Mouse (Mus musculus): ENCODE measurements around the gene Prrc2c. TPM values are rescaled to one million over a fixed set of nuclear protein-coding genes. Genes with fewer than 3 reads are reported as not detected.
"Not testable (repeated sequence)": the region's sequence is repeated elsewhere in the genome, so short reads cannot be mapped to it uniquely, and the experiment has no call there.

Gene Prrc2c
- total RNA-seq (2014; fragmentation: Nextera tagmentation) = 251 and 298 TPM in 2 replicates
- total RNA-seq (2017) = 150 and 186 TPM in 2 replicates

GRCm38 (mm10) chr1:162740401-162740835, at the start of gene Prrc2c:
Gene Prrc2c, minus strand, starts transcription at chr1:162740556.
- peak; percentile 89 for ATAC-seq (replicated peaks; ENCODE audit: low FRiP score, low TSS enrichment, poor library complexity, severe bottlenecking)

- ATAC-seq (replicated peaks; ENCODE audit: low FRiP score, low TSS enrichment, poor library complexity, severe bottlenecking) = no peak
Measured at GRCm38 (mm10) chr1:162785222-162785621, 44.9 kb upstream of the Prrc2c start.

DNA sequence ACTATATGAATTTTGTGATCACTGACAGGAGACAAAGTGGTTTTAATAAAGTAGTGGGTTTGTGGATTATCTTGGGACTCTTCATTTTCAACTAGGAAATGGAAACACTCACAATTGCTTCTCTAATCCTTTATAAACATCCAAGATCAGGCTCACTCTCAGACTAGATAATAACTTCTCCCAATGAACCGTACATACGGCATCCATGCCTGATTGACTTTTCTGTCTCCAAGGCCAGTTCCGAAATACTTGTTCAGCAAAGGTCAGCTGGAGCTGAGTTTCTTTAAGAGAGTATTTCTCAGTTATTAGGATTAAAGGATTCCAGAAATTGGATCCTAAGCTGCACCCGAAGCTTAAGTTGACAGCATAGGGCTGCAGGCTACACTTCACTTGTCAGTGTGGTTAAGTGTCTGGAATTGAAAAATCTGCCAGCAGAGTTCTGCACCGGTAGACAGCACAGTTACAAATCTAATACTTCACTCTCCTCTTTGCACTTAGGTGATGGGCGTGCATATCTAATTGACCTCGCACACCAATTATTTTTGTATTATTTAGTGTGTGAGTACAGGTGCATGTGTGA, 43.4 kb upstream of the Prrc2c start:
- ATAC-seq (replicated peaks; ENCODE audit: low FRiP score, low TSS enrichment, poor library complexity, severe bottlenecking) = no peak

- ATAC-seq (replicated peaks; ENCODE audit: low FRiP score, low TSS enrichment, poor library complexity, severe bottlenecking) = not testable (repeated sequence)
Measured at GRCm38 (mm10) chr1:162781035-162781434, 40.7 kb upstream of the Prrc2c start.

DNA sequence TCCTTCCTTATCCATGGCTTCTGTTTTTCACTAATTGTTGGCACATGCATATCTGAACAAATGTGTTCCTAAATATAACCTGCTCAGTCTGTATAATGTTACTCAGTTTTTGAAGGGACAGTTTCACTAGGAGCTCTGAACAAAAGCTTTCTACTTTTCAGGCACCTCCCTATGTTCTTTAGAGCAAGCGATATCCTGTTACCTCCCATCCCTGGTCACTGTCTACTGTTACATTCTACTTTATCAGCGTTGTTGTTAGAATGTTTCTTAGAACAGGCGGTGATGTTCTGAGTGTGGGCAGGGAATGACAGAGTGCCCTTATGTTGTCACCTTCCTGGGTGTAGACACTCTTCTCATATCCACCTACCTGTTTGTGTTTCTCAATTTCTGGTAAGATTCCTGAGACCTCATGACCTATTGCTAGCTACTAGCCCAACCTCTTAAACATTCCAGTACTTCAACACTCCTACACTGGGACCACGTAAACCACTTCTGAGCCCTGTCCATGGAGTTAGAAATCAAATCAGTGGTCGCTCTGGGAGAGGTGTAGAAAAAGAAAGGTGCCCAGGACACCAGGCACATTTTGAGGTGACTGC, 37.7 kb upstream of the Prrc2c start:
- ATAC-seq (replicated peaks; ENCODE audit: low FRiP score, low TSS enrichment, poor library complexity, severe bottlenecking) = no peak

GRCm38 (mm10) chr1:162773661-162774060, 33.3 kb upstream of the Prrc2c start:
- no peak for ATAC-seq (replicated peaks; ENCODE audit: low FRiP score, low TSS enrichment, poor library complexity, severe bottlenecking)

DNA sequence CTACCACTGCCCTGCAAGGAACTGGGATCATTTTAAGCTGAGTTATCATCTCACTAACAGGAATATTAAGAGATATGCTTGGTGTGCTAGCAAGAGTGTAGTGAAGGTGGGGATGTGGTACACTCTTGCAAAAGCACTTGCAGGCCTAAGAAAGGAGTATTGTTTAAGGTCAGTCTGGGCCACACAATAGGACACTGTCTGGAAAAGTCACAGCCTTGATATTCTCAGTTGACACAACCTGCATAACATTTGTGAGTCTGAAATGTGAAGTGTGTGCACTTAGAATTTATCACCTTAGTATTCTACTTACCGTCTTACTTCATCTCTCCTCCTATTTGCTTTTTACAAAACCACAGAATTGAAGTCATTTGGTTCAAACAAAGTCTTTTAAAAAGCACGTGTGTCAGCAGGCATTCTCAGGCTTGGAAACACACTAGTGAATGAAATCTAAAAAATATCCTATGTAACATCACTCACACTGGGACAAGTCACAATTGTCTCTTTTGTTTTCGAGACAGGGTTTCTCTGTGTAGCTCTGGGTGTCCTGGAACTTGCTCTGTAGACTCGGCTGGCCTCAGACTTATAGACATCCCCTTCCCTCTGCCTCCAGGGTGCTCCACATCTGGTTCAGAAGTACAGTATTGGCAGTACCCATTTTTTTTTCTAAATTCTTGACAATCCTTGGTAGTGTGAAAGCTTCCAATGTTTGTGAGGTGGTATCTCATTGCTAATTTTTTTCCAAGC, 31.4 kb upstream of the Prrc2c start:
- no peak for ATAC-seq (replicated peaks; ENCODE audit: low FRiP score, low TSS enrichment, poor library complexity, severe bottlenecking)

DNA sequence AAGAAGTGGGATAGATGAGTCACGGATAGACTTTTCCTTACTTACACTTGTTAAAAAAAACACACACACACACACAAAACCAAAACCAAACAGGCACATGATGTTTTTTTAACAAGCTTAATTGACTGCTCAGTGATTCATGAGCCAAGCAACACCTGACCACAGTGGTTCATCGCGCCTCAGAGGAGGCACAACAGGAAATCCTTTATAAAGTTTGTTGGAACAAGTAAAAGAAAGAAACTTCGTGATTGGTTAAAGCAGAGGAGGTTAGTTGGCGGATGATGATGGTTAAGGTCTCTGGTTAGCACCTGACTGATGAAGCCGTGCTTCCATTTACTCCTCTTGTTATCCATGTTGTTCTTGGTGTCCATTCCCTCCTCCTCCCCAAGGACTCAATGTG, 11.7 kb upstream of the Prrc2c start:
- ATAC-seq (replicated peaks; ENCODE audit: low FRiP score, low TSS enrichment, poor library complexity, severe bottlenecking) = no peak

DNA sequence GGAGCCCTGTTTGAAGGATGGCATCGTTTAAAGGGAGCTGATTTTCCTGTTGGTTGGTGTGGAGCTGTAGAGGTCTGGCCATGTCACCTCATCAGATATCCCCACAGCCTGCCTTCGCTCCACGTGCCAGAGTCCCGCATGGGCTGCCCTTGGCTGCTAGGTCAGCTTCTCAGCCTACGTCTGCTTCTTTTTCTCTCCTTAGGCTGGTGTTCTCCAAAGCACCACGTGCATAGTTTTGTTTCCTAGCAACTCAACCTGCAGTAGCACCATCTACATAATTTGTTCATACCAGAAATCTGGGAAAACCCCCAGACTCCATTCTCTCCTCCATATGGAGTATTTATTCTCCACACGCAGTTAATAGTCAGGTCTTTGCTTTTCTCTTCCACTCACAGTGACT, 9.3 kb upstream of the Prrc2c start:
- no peak for ATAC-seq (replicated peaks; ENCODE audit: low FRiP score, low TSS enrichment, poor library complexity, severe bottlenecking)

GRCm38 (mm10) chr1:162748761-162749160, 8.4 kb upstream of the Prrc2c start:
- ATAC-seq (replicated peaks; ENCODE audit: low FRiP score, low TSS enrichment, poor library complexity, severe bottlenecking) = 0 out of 2 replicates have a peak, but pooled peaks have one; percentile 37

DNA sequence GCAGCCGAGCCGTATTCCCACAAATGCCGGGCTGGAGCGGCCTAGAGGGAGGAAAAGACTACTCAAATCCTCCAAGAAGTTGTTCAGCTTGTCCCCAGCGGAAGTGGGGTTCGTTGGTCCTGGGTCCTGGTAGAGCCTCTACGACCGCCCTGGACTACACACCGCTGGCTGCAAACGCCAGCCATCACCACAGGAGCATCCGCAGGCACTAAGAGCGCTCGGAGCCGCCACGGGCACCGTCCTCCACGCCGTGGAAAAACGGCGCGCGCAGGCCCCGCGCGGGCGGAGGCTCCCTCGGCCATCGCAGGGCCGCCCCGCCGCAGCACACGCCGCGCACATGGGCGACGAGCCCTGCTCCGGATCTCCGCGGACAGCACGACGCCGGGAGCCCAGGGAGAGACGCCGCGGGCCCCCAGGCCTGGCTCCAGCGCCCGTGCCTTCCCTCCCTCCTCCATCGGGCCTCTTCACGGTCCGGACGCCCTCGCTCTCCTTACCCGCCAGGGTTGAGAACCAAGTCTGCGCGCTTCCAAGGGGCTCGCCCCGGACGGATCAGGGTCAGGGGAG, 443 bp downstream of the Prrc2c start:
- ATAC-seq (replicated peaks; ENCODE audit: low FRiP score, low TSS enrichment, poor library complexity, severe bottlenecking) = peak; percentile 46

GRCm38 (mm10) chr1:162739406-162739805, 950 bp downstream of the Prrc2c start:
- ATAC-seq (replicated peaks; ENCODE audit: low FRiP score, low TSS enrichment, poor library complexity, severe bottlenecking) = no peak

DNA sequence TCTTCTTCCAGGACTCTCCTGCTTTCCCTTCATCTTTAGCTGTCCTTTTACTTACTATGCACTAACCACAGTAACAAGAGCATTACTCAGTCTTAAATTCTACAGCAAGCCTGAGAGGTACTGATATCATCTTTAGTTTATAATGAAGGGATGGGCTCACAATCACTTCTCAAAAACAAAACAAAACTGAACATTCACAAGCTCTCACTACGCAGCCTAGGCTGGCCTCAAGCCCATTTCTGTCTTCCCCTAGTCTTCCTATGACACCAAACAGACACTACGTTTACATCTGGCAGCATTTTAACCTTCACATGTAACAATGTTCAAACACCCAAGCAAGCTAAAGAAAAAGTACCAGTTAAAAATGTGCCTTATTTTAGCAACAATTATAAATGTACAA, 1.9 kb downstream of the Prrc2c start:
- peak; percentile 12; the same call in 1 of the 2 replicates for ATAC-seq (replicated peaks; ENCODE audit: low FRiP score, low TSS enrichment, poor library complexity, severe bottlenecking)

GRCm38 (mm10) chr1:162735084-162735483, 5.3 kb downstream of the Prrc2c start:
- ATAC-seq (replicated peaks; ENCODE audit: low FRiP score, low TSS enrichment, poor library complexity, severe bottlenecking) = no peak

DNA sequence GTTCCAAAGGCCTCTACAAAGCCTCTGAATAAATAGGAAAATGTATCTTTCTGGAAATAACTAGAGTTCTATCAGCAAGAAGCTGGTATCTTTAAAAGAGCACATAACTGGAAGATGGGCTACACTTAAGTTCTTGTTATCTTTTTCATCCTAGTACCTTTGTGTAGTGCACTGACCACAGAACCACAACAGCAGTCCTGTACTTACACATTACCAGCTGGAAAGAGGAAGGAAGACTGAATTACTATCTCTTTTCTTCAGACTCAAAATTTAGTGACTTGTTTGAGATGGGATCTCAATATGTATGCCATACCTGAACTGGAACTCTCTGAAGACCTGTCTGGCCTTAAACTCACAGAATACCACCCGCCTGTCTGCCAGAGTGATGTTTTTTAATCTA, 6.1 kb downstream of the Prrc2c start:
- peak; percentile 47 for ATAC-seq (replicated peaks; ENCODE audit: low FRiP score, low TSS enrichment, poor library complexity, severe bottlenecking)

DNA sequence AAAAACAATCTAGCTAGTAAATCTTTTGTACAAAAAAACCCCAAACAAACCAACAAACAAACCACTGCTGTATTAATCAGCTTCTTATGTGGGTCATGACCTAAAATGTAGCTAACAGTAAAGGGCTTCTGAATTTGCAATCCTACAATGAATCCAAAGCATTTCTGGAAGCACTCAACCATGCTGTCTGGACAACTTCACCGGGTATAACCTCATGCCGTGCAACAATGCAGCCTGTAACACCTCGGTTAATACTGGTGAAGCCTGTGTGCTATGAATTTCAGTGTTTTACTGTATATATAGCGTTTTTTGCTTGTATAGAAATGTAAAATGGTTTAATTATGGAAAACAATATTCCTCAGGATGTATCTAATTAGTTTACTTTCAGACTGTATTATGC, 8.3 kb downstream of the Prrc2c start:
- no peak for ATAC-seq (replicated peaks; ENCODE audit: low FRiP score, low TSS enrichment, poor library complexity, severe bottlenecking)

DNA sequence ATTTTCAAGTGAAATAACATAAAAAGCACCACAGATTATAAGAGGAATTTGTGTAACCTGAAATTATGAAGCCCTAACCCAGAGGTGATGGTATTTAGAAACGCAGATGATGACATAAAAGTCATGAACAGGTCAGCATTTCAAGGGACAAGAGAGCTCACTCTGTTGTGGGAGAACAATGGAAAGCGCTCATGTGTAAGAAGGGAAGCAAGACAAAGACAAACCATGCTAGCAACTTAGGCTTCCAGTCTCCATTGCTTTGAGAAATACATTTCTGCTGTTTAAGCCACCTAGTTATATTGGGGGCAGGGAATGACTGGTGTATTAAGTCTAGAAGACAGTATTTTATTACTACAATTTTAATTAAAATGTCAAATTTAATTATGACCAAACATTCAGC, 10.9 kb downstream of the Prrc2c start:
- ATAC-seq (replicated peaks; ENCODE audit: low FRiP score, low TSS enrichment, poor library complexity, severe bottlenecking) = no peak

DNA sequence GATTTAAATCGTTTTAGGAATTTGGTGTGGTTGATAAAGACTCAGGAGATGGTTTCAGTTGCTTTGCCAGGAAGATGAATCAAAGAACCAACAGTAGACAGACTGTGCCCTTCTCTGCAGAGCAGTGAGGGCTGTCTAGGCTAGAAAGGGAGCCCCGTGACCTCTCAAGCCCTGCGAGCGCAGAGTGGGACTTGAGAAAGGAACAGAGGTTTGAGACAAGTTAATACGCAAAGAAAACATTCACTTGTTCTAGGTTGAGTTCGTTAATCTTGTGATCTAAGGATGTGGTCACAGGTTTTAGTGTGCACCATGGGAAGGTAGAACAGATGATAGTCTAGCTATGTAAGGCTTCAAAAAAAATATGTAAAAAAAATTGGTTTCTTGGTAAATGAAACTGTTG, 12.4 kb downstream of the Prrc2c start:
- ATAC-seq (replicated peaks; ENCODE audit: low FRiP score, low TSS enrichment, poor library complexity, severe bottlenecking) = no peak

- peak; percentile 79 for ATAC-seq (replicated peaks; ENCODE audit: low FRiP score, low TSS enrichment, poor library complexity, severe bottlenecking)
Measured at GRCm38 (mm10) chr1:162723610-162724009, 16.7 kb downstream of the Prrc2c start.

GRCm38 (mm10) chr1:162720645-162721044, 19.7 kb downstream of the Prrc2c start:
- ATAC-seq (replicated peaks; ENCODE audit: low FRiP score, low TSS enrichment, poor library complexity, severe bottlenecking) = no peak
